Mouse (Mus musculus): ENCODE measurements around the gene Pdk4. TPM values are rescaled to one million over a fixed set of nuclear protein-coding genes. Genes with fewer than 3 reads are reported as not detected.

Pdk4 gene
- polyA plus RNA-seq (2015; fragmentation: Nextera tagmentation; extraction: Ambion mirVana) = 76.0 and 87.3 TPM in 2 replicates

DNA sequence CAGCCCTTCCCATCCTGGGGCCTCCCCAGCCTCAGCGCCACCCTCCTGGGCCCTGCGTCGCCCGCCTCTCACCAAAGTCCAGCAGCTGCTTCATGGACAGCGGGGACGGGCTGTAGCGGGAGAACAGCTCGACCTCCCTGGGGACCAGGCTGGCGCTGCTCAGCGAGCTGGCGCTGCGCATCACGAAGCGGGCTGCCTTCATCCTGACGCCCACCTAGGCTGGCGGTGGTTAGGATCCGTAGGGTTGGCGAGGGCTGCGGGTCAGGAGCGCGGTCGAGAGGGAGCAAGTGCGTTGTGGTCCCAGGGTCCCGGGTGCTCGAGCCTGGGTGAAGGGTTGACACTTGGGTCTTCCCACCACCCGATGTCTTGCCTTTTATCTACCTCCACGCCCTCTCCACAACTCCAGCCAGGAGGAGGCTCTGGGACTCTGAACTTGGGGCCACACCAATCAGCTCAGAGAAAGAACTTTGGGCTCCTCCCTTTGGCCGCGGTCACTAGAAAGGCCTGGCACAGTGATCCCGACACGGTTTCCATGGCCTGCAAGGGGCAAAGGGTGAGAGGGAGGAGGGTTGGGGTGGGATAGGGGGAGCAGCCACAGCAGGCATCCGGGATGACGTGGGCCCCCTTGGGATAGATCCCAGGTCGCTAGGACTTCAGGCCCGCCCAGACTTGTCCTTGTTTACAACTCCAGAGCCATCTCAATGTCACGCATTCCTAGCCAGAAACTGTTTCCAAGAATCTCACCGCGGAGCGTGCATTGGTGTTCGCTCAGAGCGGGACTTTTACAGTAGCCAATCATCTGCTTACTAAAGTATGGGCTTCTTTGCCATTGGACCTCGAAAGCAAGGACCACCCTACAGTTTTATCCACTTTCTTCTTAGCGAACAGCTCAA lies at the start of gene Pdk4:
TSS of gene Pdk4 (minus strand) at position 349 of the 893 bp plus-strand sequence.

Other genes with a start within 250 kb of the Pdk4 start
- 11.2 and 20.0 TPM in 2 replicates for gene Pon3, start 240.0 kb downstream of the Pdk4 start, polyA plus RNA-seq (2015; fragmentation: Nextera tagmentation; extraction: Ambion mirVana)
- gene Pon2, start 197.9 kb downstream of the Pdk4 start, polyA plus RNA-seq (2015; fragmentation: Nextera tagmentation; extraction: Ambion mirVana) = 29.1 and 31.3 TPM in 2 replicates
- gene Asb4, start 112.9 kb downstream of the Pdk4 start, polyA plus RNA-seq (2015; fragmentation: Nextera tagmentation; extraction: Ambion mirVana) = 16.4 and 18.5 TPM in 2 replicates
- 1.9 and 2.3 TPM in 2 replicates for gene Dync1i1, start 229.3 kb upstream of the Pdk4 start, polyA plus RNA-seq (2015; fragmentation: Nextera tagmentation; extraction: Ambion mirVana)